Mouse (Mus musculus) kidney, postnatal 0 days (tissue): ENCODE results near the gene Cxcl2. TPM values are rescaled to one million over a fixed set of nuclear protein-coding genes. Genes with fewer than 3 reads are reported as not detected.
A peak's percentile ranks its signal among the peaks of the same experiment; 100 is the strongest.

Experiments used
- ATAC-seq: fragments of 200-750 bp; cut with Nextera tagmentation; replicated peaks from 2 replicates; pipeline ENCODE4 v1.8.0; 2017; ENCODE audit warnings: low read depth, moderate number of reproducible peaks, moderate TSS enrichment, moderate library complexity; ENCODE audit not compliant: low FRiP score
- DNase-seq: peaks from one replicate; pipeline ENCODE4 v3.0.0-alpha.2; 2016; ENCODE audit warnings: low spot score
- H3K27ac ChIP-seq: fragments of 300-500 bp; sonication (generic); 2 replicates; pipeline ENCODE4 v1.5.1; 2014; ENCODE audit warnings: mild to moderate bottlenecking
- H3K27me3 ChIP-seq: fragments of 300-500 bp; sonication (generic); 2 replicates; pipeline ENCODE4 v1.6.1; 2014; ENCODE audit warnings: low read length, mixed read lengths; ENCODE audit not compliant: insufficient read depth
- H3K36me3 ChIP-seq: fragments of 300-500 bp; sonication (generic); 2 replicates; pipeline ENCODE4 v1.6.1; 2014; ENCODE audit warnings: low read length, mixed read lengths; ENCODE audit not compliant: insufficient read depth
- H3K4me1 ChIP-seq: fragments of 300-500 bp; sonication (generic); replicated peaks from 2 replicates; pipeline ENCODE4 v1.6.1; 2014; ENCODE audit warnings: antibody characterized with exemption, low read length, mixed read lengths; ENCODE audit not compliant: insufficient read depth
- H3K4me2 ChIP-seq: fragments of 300-500 bp; sonication (generic); 2 replicates; pipeline ENCODE4 v1.6.1; 2014; ENCODE audit warnings: mild to moderate bottlenecking, low read length, moderate library complexity, mixed read lengths
- H3K4me3 ChIP-seq: fragments of 300-500 bp; sonication (generic); replicated peaks from 2 replicates; pipeline ENCODE4 v1.5.1; 2014; ENCODE audit warnings: low read depth, low read length
- H3K9ac ChIP-seq: fragments of 300-500 bp; sonication (generic); 2 replicates; pipeline ENCODE4 v1.6.1; 2014; ENCODE audit warnings: low read depth, low read length
- H3K9me3 ChIP-seq: fragments of 300-500 bp; sonication (generic); replicated peaks from 2 replicates; pipeline ENCODE4 v1.6.1; 2016; ENCODE audit warnings: low read length, inconsistent platforms, mixed read lengths
- CTCF ChIP-seq: IDR thresholded peaks from 2 replicates; pipeline ENCODE4 v1.5.1; 2016; ENCODE audit warnings: antibody characterized with exemption, low read depth, mild to moderate bottlenecking, moderate library complexity
- WGBS: fragments of 180-500 bp; shearing (Covaris S2); extraction: QIAGEN DNeasy Blood & Tissue Kit; methylation state at CpG from one replicate; pipeline ENCODE4 v1.1.7; 2014; 5-methylcytosine and 5-hydroxymethylcytosine counted together
- polyA plus RNA-seq: library from polyadenylated mRNA; unstranded; fragments of >200 nt; fragmentation: Nextera tagmentation; extraction: Ambion mirVana; gene quantifications from 2 replicates; pipeline ENCODE4 v1.2.1, GENCODE M21; 2015

Gene Cxcl2
- polyA plus RNA-seq, 1 experiment from 2014 or later, result not detected

DNA sequence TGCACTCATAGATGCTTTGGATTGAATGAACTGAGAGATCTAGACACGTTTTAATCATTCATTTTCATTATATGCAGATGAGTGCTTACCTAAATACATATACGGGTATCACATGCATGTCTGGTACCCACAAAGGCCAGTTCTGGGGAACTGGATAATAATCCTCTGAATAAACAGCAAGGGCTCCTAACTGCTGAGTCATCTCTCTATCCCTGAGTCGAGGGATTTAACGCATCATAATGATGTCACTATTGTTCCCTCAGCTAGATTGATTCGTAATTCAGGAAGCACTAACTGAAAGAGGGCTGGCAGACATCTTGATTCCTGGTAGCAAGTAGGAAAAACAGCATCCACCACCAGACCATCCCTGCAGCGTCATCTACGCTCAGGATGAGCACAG lies 3.0 kb upstream of the Cxcl2 start:
- Histone ChIP-seq H3K27me3 (peaks cover 5% of the 10 kb centered on the region; the same call in 1 of the 2 replicates), H3K4me2 (no peak overlapping the region), H3K27ac (no peak overlapping the region), H3K36me3 (no peaks in the 10 kb centered on the region), H3K4me1 (peaks cover 7% of the 10 kb centered on the region; the same call in 1 of the 2 replicates), H3K9ac (no peak overlapping the region), H3K4me3 (no peak overlapping the region), H3K9me3 (no peaks in the 10 kb centered on the region)
- TF ChIP-seq CTCF, result no peak
- DNase-seq (no peak), ATAC-seq (no peak)
- 74% methylated on average over 7 of the region's 7 CpGs for WGBS

DNA sequence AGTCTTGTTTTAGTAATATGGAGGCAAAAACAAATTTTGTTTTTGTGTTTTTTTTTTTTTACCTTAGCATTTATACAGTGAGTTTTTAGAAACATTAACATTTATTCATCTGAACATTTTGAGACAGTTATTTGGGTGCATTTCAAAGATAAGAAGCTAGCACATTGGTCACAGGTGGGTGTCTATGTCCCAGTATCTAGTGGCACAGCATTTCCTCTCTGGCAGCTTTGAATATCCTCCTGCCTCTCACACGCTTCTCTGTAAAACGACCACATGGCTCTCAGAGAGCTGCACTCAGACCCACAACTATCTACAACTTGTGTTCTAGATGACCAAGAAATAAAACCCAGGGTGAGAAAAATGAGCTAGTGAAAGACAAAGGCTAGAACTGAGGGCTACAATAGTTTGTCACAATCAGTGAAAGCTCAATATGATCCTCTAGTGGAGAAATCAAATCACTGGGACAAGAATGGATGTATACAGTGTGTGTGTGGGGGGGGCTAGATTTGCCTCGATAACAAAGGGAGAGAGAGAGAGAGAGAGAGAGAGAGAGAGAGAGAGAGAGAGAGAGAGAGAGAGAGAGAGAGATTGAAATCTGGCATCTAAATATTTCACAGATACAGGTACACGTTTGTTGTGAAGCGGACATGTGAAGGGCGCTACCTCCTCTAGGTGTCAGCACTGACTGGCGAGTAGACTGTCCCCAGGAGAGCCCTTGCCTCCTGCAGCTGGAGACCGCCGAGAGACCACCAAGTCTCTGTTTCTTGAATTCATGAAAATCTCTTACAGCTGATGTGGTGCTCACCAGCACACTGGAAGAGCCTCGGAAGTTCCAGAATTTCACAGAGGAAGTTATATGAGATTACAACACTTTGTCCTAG lies 1.1 kb upstream of the Cxcl2 start:
- H3K27me3 ChIP-seq, result peaks cover 5% of the 10 kb centered on the region; the same call in 1 of the 2 replicates

DNA sequence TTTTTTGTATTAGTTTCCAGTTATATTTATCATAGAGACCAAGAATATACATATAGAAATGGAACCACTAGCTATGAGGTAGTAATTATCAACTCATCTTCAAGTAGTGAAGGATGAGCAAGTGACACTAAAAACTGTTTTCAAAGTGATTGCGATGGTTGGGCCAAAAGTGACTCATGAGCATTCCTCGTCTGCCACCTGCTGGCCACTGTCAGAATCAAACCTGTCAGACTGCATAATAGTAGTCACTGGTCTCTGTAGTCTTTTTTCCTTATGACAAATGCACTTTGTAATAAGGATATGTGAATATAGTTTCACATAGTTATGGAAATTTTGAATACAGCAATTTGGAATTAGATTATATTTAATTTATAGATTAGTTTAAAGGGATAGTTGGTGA lies 5.3 kb downstream of the Cxcl2 start:
- Histone ChIP-seq H3K27ac (no peak overlapping the region), H3K4me2 (no peak overlapping the region), H3K9ac (no peak overlapping the region), H3K4me1 (peaks cover under 1% of the 10 kb centered on the region; the same call in 1 of the 2 replicates), H3K27me3 (peaks cover 3% of the 10 kb centered on the region; the same call in 1 of the 2 replicates), H3K4me3 (no peak overlapping the region), H3K9me3 (no peaks in the 10 kb centered on the region), H3K36me3 (no peaks in the 10 kb centered on the region)
- DNase-seq (peak; percentile 86), ATAC-seq (no peak)
- 2% methylated on average over 2 of the region's 2 CpGs for WGBS
- TF ChIP-seq CTCF, result peak; percentile 91

More for the DNA sequence above, 1.1 kb upstream of the Cxcl2 start:
- TF ChIP-seq CTCF, result peak; percentile 62
- no peaks in the 10 kb centered on the region for H3K36me3 ChIP-seq
- peaks cover 7% of the 10 kb centered on the region; the same call in 1 of the 2 replicates for H3K4me1 ChIP-seq
- ATAC-seq, result no peak; the same call in 1 of the 2 replicates
- H3K27ac ChIP-seq, result no peak overlapping the region
- H3K9me3 ChIP-seq, result no peaks in the 10 kb centered on the region
- H3K4me2 ChIP-seq, result peak overlapping the region; percentile 67
- DNase-seq, result peak; percentile 58
- H3K9ac ChIP-seq, result no peak overlapping the region
- H3K4me3 ChIP-seq, result peak overlapping the region; percentile 21; the same call in 1 of the 2 replicates
- WGBS, result 10% methylated on average over 10 of the region's 10 CpGs

DNA sequence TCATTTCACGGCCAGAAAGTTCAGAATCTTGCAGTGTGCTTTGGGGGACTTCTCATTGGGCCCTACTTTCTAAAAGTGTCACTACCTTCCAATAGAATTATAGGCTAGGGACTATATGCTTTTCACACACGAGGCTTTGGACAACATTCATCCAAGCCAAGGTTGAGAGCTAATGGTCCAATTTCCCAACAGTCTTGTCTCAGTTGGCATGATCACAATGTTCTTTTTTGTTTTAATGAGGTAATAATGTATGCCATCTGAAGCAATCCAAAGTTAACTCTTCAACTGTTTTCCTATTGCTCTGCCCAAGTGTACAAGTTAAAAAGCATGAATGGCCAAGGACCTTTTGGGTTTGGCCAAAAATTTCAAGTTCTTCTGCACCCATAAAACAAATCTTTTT lies 15.8 kb downstream of the Cxcl2 start:
- no peak overlapping the region for H3K9ac ChIP-seq
- ATAC-seq (no peak), DNase-seq (no peak)
- H3K4me2 ChIP-seq, result no peak overlapping the region
- no peaks in the 10 kb centered on the region for H3K36me3 ChIP-seq
- 78% methylated on average over 2 of the region's 2 CpGs for WGBS
- no peaks in the 10 kb centered on the region for H3K4me1 ChIP-seq
- no peak for TF ChIP-seq CTCF
- H3K9me3 ChIP-seq, result no peaks in the 10 kb centered on the region
- H3K27me3 ChIP-seq, result no peaks in the 10 kb centered on the region
- H3K27ac ChIP-seq, result no peak overlapping the region
- H3K4me3 ChIP-seq, result no peak overlapping the region

DNA sequence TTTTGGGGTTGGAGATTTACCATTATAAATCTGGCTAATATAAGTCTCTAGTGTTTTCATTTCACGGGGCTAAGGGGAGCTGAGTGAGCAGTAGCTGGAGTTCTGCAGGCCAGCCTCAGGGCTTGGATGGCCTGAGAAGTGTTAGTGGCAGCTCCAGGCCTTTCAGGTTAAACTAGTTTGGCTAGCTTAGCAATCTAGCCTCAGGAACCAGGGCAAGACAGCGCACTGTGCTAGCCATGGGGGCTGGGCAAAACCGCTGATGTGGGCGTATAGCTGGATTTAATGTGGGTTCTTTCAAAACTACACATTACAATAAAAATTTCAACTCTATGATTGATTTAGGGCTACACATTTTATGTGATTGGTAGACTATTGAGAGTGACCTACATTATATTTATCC lies 19.3 kb downstream of the Cxcl2 start:
- Histone ChIP-seq H3K27me3 (no peaks in the 10 kb centered on the region), H3K4me1 (no peaks in the 10 kb centered on the region), H3K4me2 (no peak overlapping the region), H3K9ac (no peak overlapping the region), H3K36me3 (no peaks in the 10 kb centered on the region), H3K4me3 (no peak overlapping the region), H3K27ac (no peak overlapping the region), H3K9me3 (no peaks in the 10 kb centered on the region)
- 78% methylated on average over 4 of the region's 4 CpGs for WGBS
- ATAC-seq (no peak), DNase-seq (no peak)
- TF ChIP-seq CTCF, result no peak

DNA sequence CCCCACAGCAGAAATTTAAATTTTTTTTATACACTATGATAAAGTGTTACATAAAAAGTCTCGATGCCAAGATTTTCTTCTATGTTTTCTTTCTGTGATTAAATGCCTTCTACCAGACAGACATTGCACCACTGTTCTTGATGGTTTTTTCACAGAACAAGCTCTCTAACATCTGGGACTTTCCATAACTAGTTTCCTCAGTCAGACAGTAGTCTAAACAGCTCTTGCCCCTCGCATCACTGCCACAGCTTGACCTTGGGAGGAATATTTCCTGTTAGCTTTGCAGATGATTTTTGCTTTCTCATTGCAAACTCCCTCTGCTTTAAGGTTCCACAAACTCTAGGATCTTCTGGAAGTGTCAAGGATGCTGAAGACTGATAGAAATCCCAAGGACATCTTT lies 26.9 kb downstream of the Cxcl2 start:
- no peaks in the 10 kb centered on the region for H3K9me3 ChIP-seq
- H3K9ac ChIP-seq, result peak overlapping the region; percentile 84; the same call in 1 of the 2 replicates
- TF ChIP-seq CTCF, result no peak
- H3K4me2 ChIP-seq, result peak overlapping the region; percentile 55
- H3K4me3 ChIP-seq, result peak overlapping the region; percentile 57
- no peaks in the 10 kb centered on the region for H3K36me3 ChIP-seq
- no peak for ATAC-seq
- WGBS, result 22% methylated on average over 2 of the region's 2 CpGs
- no peaks in the 10 kb centered on the region for H3K27me3 ChIP-seq
- DNase-seq, result no peak
- 0 out of 2 replicates have a peak, but pooled peaks cover 3% of the 10 kb centered on the region for H3K4me1 ChIP-seq
- peak overlapping the region; percentile 96 for H3K27ac ChIP-seq
